Mouse (Mus musculus) liver, adult 2 months (tissue): ENCODE measurements around the gene Hyls1.

Experiments
- CTCF ChIP-seq: fragments of 200-500 bp; IDR thresholded peaks from 2 replicates; pipeline ENCODE4 v1.5.1; 2011; ENCODE audit warnings: low read depth, low read length, control low read depth
- POLR2A ChIP-seq: fragments of 200-500 bp; IDR thresholded peaks from 2 replicates; pipeline ENCODE4 v1.6.1; 2011; ENCODE audit warnings: low read length, control low read depth; ENCODE audit not compliant: insufficient read depth; ENCODE audit errors: extremely low read depth

- TF ChIP-seq CTCF: no peak
- TF ChIP-seq POLR2A: no peak
These were observed 52.0 kb downstream of the Hyls1 start, which contains the start of gene Gm1113 for GRCm38 (mm10) chr9:35518169-35518568.
